Mouse (Mus musculus) testis, postnatal 14 days (tissue): ENCODE data around the gene Psmd5.

ENCODE experiments used
- DNase-seq: peaks from one replicate; pipeline ENCODE4 v3.0.0; 2021; ENCODE audit warnings: low spot score

Psmd5 gene

DNA sequence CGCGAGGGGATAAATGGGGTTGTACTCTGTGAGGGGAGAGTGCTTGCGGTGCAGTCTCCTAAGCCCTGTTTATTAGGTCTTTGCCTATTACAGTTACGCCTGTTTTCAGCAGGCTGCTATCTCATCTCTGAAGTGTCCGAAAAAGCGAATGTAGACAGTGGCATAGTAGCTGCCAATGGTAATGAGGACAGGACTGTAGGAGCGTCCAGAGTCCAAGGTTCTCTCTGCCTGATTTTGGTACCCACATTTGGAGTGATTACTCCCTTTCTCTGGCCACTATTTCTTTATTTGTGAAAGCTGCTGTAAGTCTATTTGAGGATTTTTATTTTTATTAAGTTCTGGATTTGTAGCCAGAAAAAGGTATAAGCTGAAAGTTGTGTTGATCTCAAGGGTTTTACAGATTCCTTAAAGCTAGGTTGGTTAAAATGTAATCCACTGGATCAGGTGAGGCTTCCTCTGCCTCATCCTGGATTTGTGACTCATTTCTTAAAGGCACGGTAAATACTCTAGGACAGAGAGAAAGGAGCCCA lies at the start of gene Psmd5:
Gene Psmd5 (minus strand): TSS at position 153 of the 530 bp plus-strand sequence.
- DNase-seq, result no peak

GRCm38 (mm10) chr2:34922729-34923128 lies 48.0 kb upstream of the Psmd5 start:
- no peak for DNase-seq

DNA sequence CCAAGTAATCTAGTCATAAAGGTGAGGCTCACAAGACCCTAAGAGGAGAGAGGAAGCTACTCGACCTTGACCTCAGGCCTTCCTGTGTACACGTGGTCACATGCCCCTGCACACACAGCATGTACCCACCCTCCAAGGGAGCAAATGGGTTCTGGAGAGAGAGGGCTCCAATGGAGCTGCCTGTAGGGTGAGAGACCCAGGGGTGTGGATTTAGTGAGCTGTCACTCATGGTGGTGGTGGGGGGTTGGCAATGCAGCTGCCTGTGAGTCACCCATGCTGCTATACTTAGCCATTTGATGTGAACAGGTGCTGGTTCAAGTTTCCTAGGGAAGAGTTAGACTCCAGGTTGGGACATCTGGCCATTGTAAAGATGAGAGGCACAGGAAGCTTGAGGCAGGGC lies 45.4 kb upstream of the Psmd5 start:
- no peak for DNase-seq

- DNase-seq, result no peak
Observed at GRCm38 (mm10) chr2:34915103-34915502, 40.3 kb upstream of the Psmd5 start.

DNA sequence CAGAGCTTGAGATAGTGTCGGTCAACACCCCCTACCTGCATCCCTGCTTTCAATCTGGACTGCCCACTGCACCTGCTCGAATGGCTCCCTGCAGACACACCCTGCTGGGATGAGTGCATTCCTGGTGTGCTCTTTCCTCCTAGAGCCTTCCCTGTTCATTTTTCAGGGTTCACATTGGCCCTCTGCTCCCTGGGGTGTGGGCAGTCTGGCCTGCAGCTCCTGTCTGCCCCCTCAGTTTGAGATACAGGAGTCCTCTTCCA lies 40.0 kb upstream of the Psmd5 start:
- DNase-seq, result no peak

DNA sequence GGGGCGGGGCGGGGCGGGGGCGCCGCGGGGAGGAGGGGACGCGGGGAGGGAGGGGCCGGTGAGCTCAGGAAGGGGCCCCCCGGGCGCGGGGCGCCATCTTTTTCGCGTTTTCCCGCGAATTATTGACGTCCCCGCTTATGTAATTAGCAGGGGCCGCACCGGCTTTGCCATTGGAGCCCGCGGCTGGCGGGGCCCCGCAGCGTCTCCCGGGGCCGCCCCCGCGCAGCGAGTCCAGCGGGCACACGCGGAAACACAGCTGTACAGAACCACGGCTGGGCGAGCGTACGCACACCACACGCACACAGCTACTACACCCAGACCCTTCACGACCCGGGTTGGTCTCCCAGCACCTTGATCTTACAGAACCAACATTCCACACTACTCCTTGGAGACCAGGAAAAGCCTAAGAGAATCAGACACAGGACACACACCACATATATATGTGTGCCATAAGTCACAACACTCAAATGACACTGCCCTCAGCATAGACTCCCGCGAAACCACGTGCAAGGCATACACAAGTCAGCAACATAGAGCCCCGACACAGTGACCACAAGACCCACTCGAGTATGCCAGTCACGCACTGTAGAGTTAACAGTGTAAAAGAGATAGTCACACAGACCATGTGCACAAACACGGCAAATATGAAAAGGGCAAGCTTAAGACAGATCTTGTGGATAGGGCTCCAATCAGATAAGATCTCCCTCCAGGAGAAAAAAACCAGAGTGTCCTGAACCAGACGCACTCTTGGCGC lies 39.5 kb upstream of the Psmd5 start:
- DNase-seq, result no peak

DNA sequence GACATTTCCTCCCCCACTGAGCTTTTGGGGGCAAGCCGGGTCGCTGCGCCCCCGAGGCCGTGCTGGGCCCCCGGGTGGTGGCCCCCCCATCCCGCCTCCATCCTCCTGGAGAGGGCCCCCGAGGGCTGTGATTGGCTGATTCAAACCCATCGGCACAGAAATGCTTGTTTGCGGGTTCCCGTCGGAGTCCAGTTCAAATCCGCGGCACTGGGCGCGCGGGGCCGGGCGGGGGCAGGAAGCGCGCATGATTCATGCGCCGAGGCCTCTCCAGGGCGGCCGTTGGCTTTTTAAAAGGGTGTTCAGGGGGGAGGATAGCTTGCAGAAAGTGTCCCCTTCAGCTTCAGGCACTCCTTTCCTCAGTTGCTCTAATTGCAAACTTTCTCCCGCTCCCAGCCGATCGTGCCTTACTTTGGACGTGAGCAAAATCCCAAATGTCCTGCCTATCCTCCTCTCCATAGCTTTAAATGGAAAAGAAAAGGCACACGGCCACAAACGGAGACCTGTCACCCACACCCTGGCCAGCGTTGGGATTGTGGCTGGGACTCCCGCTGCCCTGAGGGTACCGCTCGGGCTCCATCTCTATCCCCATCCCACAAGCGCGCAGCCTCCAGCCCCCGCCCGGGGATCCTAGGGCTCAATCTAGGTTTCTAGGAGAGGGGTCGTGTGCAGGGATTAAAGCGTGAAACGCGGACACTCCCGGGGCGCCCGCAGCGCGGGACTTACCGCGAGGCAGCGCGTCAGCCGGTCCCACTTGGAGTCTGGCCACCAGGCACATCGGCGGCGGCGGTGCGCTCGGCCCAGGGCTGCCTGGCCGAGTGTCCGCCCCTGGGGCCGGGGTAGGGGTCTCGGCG lies 38.7 kb upstream of the Psmd5 start, which contains the start of gene Phf19:
Gene Phf19 (minus strand): TSS at position 809 of the 851 bp plus-strand sequence.
- DNase-seq, result no peak

GRCm38 (mm10) chr2:34912613-34913012 lies 37.8 kb upstream of the Psmd5 start:
- DNase-seq, result no peak

DNA sequence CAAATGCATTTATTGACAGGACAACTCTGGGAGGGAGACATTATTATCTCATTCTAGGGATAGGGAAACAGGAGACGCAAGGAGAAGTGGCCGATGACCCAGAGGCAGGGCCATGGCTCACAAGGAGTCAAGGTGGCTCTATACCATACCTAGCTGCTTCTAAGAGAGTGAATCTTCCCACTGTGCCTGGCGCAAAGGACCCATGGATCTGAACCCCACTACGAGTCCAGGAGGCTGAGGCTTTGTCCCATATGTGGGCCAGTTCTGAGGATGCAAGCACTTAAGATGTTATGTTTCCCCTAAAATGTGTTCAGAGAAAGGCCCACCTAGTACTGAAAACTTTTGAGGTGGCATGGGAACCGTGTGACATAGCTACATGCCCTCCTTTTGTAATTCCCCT lies 37.1 kb upstream of the Psmd5 start:
- DNase-seq, result no peak

GRCm38 (mm10) chr2:34909719-34910118 lies 35.0 kb upstream of the Psmd5 start:
- DNase-seq, result no peak

- peak; percentile 41 for DNase-seq
Observed at GRCm38 (mm10) chr2:34906861-34907604, 32.3 kb upstream of the Psmd5 start.

DNA sequence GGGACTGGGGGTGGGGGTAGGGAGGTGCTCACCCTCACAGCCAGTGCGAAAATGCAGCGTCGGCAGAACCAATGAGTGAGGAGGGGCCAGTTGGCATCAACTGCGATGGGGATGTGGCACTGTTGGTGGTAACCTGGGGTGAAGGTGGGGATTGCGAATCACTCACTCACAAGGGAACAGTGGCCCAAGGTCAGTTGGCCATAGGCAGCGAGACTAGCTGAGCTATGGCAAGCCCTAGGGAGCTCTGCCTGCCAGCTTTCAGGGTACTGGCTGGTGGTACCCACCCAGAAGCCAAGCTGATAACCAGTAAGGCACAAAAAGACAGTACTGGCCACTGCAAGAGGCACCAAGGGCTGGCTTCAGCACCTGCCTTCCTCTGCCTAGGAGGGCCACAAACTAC lies 31.7 kb upstream of the Psmd5 start:
- DNase-seq, result no peak

DNA sequence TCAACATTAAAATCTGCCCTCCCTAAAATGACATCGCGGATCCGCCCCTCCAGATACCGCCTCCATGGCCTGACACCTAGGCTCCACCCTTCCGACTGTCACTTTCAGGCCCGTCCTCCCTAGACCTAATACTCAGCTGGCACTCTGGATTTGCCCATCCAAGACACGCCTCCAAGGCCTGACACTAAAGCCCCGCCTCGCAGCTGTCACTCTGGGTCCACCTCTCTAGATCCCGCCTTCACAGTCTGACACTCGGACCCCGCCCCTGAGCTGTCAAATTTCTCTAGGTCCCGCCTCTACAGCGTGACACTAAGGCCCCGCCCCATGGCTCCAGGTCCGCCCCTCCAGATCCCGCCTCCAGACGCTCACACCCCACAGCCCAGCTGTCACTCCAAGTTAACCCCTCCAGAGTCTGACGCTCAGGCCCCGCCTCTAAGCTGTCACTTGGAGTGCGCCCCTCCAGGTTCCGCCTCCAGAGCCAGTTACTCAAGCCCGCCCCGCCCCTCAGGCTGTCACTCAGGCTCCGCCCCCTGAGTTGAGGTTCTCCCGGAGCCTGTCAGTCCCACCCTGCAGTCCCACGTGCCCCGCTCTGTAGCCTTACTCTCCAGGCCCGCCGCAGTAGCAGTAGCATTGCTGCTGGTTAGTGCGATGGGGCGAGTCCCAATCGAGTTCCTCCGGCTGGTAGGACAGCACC lies 30.2 kb upstream of the Psmd5 start:
- DNase-seq, result peak; percentile 96

GRCm38 (mm10) chr2:34903652-34904405 lies 29.1 kb upstream of the Psmd5 start:
- no peak for DNase-seq

DNA sequence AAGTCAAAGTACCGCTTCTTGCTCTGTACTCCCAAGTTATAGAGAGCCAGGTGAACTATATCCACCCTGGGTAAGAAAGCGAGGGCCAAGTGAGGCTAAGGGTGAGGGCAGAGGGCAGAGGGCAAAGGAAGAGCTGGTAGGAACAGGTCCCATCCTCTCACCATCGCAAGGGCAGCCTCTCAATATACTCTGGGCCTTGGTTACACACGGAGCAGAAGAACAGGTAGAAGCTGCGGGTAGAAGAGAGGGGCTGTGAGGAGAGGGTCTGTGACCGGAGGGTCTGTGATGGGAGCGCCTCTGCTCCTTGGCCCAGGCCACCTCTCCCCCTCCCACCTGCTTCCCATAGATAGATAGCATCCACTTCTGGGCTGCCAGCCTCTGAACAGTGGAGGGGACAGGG lies 28.4 kb upstream of the Psmd5 start:
- no peak for DNase-seq

DNA sequence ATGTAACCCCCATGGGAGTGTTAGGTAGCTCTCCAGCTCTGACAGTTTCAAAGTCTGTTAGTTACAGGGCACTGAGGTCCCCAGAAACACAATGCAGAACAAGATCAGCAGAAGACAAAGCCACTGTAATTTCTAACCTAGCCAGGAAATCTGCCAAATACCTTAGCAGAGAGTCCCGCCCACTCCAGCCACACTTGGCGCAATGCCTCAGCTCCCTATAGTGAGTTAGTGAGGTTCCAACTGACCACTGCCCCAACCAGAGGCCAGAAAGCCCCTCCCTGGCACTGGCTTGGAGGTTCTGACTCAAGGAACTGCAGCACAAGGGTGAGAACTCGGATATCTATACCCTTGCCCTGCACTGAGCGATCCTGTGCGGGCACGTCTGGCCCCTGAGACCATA lies 28.0 kb upstream of the Psmd5 start:
- DNase-seq, result no peak

DNA sequence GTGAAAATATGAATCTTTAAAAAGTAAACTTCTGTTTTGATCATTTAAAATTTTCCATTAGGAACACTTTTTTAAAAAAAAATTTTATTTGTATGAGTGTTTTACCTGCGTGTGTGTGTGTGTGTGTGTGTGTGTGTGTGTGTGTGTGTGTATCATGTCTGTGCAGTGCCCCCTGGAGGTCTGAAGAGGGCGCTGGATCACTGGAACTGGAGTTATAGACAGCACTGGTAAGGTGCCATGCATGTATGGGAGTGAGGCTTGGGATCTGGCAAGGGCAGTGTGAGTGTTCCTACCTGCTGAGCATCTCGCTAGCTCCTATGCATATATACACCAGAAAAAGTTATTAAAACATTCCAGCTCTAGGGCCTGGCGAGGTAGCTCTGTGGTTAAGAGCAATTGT lies 27.0 kb upstream of the Psmd5 start:
- no peak for DNase-seq

DNA sequence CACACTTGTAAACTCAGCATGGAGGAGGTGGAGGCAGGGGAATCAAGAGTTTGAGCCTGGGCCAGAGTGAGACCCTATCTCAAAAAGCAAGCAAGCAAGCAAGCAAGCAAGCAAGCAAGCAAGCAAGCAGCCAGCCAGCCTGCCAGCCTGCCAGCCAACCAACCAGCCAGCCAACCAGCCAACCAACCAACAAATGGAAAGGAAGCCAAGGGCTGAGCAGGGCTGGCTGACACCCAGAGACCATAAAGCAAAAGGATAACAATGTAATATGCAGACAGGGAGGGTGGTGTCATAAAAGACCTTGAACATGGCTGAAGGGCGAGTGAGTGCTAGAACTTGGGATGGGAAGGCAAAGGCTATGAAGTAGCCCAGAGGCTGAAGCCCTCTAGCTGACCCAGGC lies 25.6 kb upstream of the Psmd5 start:
- DNase-seq, result no peak

DNA sequence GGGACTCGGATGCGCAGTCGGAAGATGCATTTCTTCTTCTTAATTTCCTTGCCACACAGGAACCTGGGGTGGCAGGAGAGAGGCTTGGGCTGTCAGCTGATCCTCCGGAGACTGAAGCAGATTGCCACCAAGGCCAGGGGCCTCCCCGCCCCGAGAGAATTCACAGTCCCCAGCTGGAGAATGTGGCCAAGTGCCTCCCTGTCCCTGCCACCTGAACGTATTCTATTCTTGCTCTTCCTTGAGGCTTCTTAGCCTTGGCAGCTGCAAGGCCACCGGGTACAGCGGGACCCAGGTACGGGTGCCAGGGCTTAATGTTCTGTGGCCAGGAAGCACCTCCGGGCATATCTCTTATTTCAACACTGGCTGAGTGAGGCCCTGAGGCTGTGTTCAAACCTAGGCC lies 24.9 kb upstream of the Psmd5 start:
- no peak for DNase-seq

GRCm38 (mm10) chr2:34897820-34898219 lies 23.1 kb upstream of the Psmd5 start:
- DNase-seq, result no peak

GRCm38 (mm10) chr2:34896821-34897460 lies 22.2 kb upstream of the Psmd5 start:
- DNase-seq, result no peak
